Mouse (Mus musculus) heart, embryonic 13.5 days (tissue): ENCODE data around the gene Ift57. TPM values are rescaled to one million over a fixed set of nuclear protein-coding genes. Genes with fewer than 3 reads are reported as not detected.

ENCODE experiments used
- ATAC-seq: fragments of 200-750 bp; cut with Nextera tagmentation; 2 replicates; pipeline ENCODE4 v1.8.0; 2017; ENCODE audit warnings: moderate TSS enrichment; ENCODE audit not compliant: insufficient number of reproducible peaks, low FRiP score, low TSS enrichment; ENCODE audit errors: extremely low read depth
- H3K27ac ChIP-seq: fragments of 300-500 bp; sonication (generic); replicated peaks from 2 replicates; pipeline ENCODE4 v1.5.1; 2015; ENCODE audit warnings: moderate library complexity, mild to moderate bottlenecking, inconsistent platforms
- H3K27me3 ChIP-seq: fragments of 300-500 bp; sonication (generic); replicated peaks from 2 replicates; pipeline ENCODE4 v1.6.1; 2015; ENCODE audit warnings: mild to moderate bottlenecking, inconsistent platforms
- H3K36me3 ChIP-seq: fragments of 300-500 bp; sonication (generic); 2 replicates; pipeline ENCODE4 v1.6.1; 2015; ENCODE audit warnings: mild to moderate bottlenecking, inconsistent platforms
- H3K4me1 ChIP-seq: fragments of 300-500 bp; sonication (generic); 2 replicates; pipeline ENCODE4 v1.6.1; 2015; ENCODE audit warnings: inconsistent platforms
- H3K4me2 ChIP-seq: fragments of 300-500 bp; sonication (generic); 2 replicates; pipeline ENCODE4 v1.6.1; 2015; ENCODE audit warnings: inconsistent platforms, mild to moderate bottlenecking, moderate library complexity
- H3K4me3 ChIP-seq: fragments of 300-500 bp; sonication (generic); 2 replicates; pipeline ENCODE4 v1.5.1; 2015; ENCODE audit warnings: moderate library complexity, mild to moderate bottlenecking, inconsistent platforms
- H3K9ac ChIP-seq: fragments of 300-500 bp; sonication (generic); 2 replicates; pipeline ENCODE4 v1.6.1; 2015; ENCODE audit warnings: inconsistent platforms, mild to moderate bottlenecking, moderate library complexity
- H3K9me3 ChIP-seq: fragments of 300-500 bp; sonication (generic); 2 replicates; pipeline ENCODE4 v1.6.1; 2016; ENCODE audit warnings: inconsistent platforms
- WGBS: fragments of 180-500 bp; shearing (Covaris S2); methylation state at CpG from one replicate; pipeline ENCODE4 v1.1.7; 2015; ENCODE audit warnings: mixed read lengths; 5-methylcytosine and 5-hydroxymethylcytosine counted together
- polyA plus RNA-seq: library from polyadenylated mRNA; unstranded; fragments of >200 nt; fragmentation: Nextera tagmentation; extraction: Ambion mirVana; gene quantifications from 2 replicates; pipeline ENCODE4 v1.2.1, GENCODE M21; 2015

Ift57 gene
- polyA plus RNA-seq, 1 experiment from 2014 or later: 16.0 TPM

- WGBS: 74% methylated on average over 3 of the region's 3 CpGs
- no peaks in the 10 kb centered on the region for H3K4me1 ChIP-seq
- H3K9ac ChIP-seq: no peak overlapping the region
Observed at GRCm38 (mm10) chr16:49713302-49713701, 14.3 kb downstream of the Ift57 start.

DNA sequence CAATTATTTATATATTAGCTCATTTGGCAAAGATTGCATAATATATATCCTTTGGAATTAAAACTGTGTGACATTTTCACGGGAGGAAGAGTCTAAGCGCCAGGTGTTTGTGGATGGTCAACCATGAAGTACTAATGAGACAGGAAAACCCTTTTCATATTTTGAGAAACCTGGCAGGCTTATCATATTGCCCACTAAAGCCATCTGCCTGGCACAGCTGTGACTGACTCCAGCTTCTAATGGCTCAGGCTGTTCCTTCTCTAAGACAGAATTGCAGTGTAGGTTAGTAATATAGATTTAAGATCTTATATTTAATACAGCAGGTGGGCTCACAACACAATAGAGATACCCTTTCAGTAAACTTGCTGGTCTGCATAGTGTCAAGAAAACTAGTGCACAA is 21.6 kb downstream of the Ift57 start:
- Histone ChIP-seq H3K36me3 (no peaks in the 10 kb centered on the region), H3K27me3 (no peaks in the 10 kb centered on the region), H3K27ac (no peak overlapping the region), H3K4me3 (no peak overlapping the region), H3K4me2 (no peak overlapping the region), H3K4me1 (peaks cover 32% of the 10 kb centered on the region), H3K9ac (no peak overlapping the region), H3K9me3 (no peaks in the 10 kb centered on the region)
- WGBS: 81% methylated on average over 2 of the region's 2 CpGs
- no peak for ATAC-seq

More at GRCm38 (mm10) chr16:49713302-49713701, 14.3 kb downstream of the Ift57 start:
- ATAC-seq: no peak
- Histone ChIP-seq H3K9me3 (no peaks in the 10 kb centered on the region), H3K4me2 (no peak overlapping the region), H3K4me3 (no peak overlapping the region), H3K27ac (no peak overlapping the region), H3K27me3 (no peaks in the 10 kb centered on the region), H3K36me3 (peaks cover 17% of the 10 kb centered on the region)

GRCm38 (mm10) chr16:49721678-49722077 is 22.6 kb downstream of the Ift57 start:
- Histone ChIP-seq H3K9ac (no peak overlapping the region), H3K27ac (no peak overlapping the region), H3K36me3 (no peaks in the 10 kb centered on the region), H3K4me1 (peaks cover 34% of the 10 kb centered on the region), H3K9me3 (no peaks in the 10 kb centered on the region), H3K4me3 (no peak overlapping the region), H3K27me3 (no peaks in the 10 kb centered on the region), H3K4me2 (no peak overlapping the region)
- WGBS: 46% methylated on average over 5 of the region's 5 CpGs
- no peak for ATAC-seq

DNA sequence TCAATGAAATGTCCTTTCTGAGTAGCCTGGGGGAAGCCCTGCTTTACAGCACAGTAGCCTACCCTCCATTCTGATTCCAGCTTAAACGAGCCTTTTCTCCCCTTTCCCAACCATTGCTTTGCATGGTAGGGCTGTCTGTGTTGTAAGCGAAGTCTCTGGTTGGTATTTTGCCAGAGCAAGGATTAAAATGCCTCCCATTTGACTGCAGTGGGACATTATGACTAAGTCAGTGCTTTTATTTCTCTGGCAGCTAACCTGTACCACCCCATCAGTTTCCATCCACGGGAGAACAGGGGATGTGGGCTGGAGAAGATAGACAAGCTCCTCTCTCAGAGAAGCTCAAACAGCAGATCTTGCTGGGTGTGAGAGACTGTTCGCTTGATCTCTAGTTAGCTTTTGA is 24.2 kb downstream of the Ift57 start:
- no peaks in the 10 kb centered on the region for H3K9me3 ChIP-seq
- WGBS: 59% methylated on average over 4 of the region's 4 CpGs

DNA sequence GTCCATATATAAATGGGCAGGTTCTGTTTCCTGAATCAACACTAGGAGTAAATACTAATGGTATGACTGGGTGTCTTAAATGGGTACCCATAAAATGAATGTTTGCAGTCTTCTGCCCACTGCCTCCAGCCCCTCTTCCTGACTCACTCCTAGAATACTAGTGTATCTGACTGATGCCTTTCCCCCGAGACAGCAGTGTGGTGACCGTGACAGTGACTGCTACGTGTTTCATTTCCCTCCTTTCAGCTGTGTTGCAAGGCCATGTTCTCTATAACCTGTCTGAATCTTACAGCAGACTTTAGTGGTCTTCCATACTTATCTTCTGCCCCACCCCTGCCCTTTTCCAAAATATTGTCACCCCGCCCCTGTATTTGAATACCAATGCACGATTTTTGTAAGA is 25.2 kb downstream of the Ift57 start:
- WGBS: 72% methylated on average over 5 of the region's 5 CpGs
- Histone ChIP-seq H3K9ac (no peak overlapping the region), H3K27me3 (no peaks in the 10 kb centered on the region), H3K9me3 (no peaks in the 10 kb centered on the region), H3K4me2 (no peak overlapping the region), H3K27ac (no peak overlapping the region), H3K4me3 (no peak overlapping the region), H3K36me3 (no peaks in the 10 kb centered on the region), H3K4me1 (peaks cover 34% of the 10 kb centered on the region)
- no peak for ATAC-seq

More for the DNA sequence above, 24.2 kb downstream of the Ift57 start:
- Histone ChIP-seq H3K36me3 (no peaks in the 10 kb centered on the region), H3K27me3 (no peaks in the 10 kb centered on the region), H3K4me1 (peaks cover 34% of the 10 kb centered on the region), H3K4me2 (no peak overlapping the region), H3K9ac (no peak overlapping the region), H3K4me3 (no peak overlapping the region), H3K27ac (no peak overlapping the region)
- no peak for ATAC-seq

DNA sequence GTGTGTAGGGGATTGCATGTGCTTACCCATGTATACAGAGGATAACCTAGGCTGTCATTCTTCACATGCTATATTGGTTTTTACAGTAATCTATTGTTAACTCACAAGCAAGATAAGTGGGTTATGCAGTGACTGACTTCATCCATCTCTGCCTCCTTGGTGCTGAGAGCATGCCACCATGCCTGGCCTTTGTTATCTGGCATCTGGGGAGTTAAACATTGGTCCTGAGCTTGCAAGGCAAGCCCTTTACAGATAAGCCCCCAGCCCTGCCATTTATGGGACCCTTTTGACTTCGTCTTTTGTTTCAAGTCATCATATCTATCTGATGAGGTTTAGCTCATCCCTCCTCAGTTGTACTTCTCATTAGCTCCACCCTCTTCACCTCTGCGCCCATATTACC is 25.9 kb downstream of the Ift57 start:
- H3K4me2 ChIP-seq: no peak overlapping the region
- H3K9me3 ChIP-seq: no peaks in the 10 kb centered on the region
- no peak overlapping the region for H3K27ac ChIP-seq
- H3K27me3 ChIP-seq: no peaks in the 10 kb centered on the region
- peaks cover 34% of the 10 kb centered on the region for H3K4me1 ChIP-seq
- no peak overlapping the region for H3K9ac ChIP-seq
- H3K36me3 ChIP-seq: no peaks in the 10 kb centered on the region
- no peak overlapping the region for H3K4me3 ChIP-seq
- no peak for ATAC-seq
- 34% methylated on average over 2 of the region's 2 CpGs for WGBS

DNA sequence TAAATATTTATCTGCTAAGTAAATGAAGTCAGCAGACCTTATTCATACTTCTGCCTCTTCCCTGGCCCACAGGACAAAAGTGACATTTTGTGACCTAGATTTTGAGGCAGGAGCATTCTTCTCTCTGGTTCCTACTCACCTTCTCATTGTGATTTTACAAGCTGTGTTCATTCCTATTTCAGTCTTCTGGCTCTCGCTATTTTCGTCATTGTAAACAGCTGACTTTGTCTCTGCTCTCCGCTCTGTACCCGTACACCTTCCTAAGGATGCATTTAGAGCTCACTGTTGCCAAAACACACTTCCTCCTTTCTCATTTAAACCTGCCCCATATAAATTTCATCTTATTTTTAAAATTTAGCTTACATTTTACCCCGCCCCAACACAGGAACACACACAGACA is 26.4 kb downstream of the Ift57 start:
- ATAC-seq: no peak
- no peak overlapping the region for H3K9ac ChIP-seq
- H3K36me3 ChIP-seq: no peaks in the 10 kb centered on the region
- H3K4me1 ChIP-seq: peaks cover 34% of the 10 kb centered on the region
- H3K9me3 ChIP-seq: no peaks in the 10 kb centered on the region
- H3K4me3 ChIP-seq: no peak overlapping the region
- H3K4me2 ChIP-seq: no peak overlapping the region
- H3K27ac ChIP-seq: no peak overlapping the region
- 52% methylated on average over 5 of the region's 5 CpGs for WGBS
- H3K27me3 ChIP-seq: no peaks in the 10 kb centered on the region

GRCm38 (mm10) chr16:49726216-49726615 is 27.2 kb downstream of the Ift57 start:
- Histone ChIP-seq H3K4me2 (no peak overlapping the region), H3K27me3 (no peaks in the 10 kb centered on the region), H3K4me3 (no peak overlapping the region), H3K36me3 (no peaks in the 10 kb centered on the region), H3K9ac (no peak overlapping the region), H3K27ac (no peak overlapping the region), H3K9me3 (no peaks in the 10 kb centered on the region), H3K4me1 (peaks cover 34% of the 10 kb centered on the region)
- no peak for ATAC-seq
- 75% methylated on average over 3 of the region's 3 CpGs for WGBS

- Histone ChIP-seq H3K9me3 (no peaks in the 10 kb centered on the region), H3K9ac (no peak overlapping the region), H3K36me3 (no peaks in the 10 kb centered on the region), H3K4me1 (peaks cover 34% of the 10 kb centered on the region), H3K27me3 (no peaks in the 10 kb centered on the region), H3K27ac (no peak overlapping the region), H3K4me2 (no peak overlapping the region), H3K4me3 (no peak overlapping the region)
- WGBS: 57% methylated on average over 2 of the region's 2 CpGs
- ATAC-seq: no peak
Observed at GRCm38 (mm10) chr16:49726761-49727160, 27.7 kb downstream of the Ift57 start.

DNA sequence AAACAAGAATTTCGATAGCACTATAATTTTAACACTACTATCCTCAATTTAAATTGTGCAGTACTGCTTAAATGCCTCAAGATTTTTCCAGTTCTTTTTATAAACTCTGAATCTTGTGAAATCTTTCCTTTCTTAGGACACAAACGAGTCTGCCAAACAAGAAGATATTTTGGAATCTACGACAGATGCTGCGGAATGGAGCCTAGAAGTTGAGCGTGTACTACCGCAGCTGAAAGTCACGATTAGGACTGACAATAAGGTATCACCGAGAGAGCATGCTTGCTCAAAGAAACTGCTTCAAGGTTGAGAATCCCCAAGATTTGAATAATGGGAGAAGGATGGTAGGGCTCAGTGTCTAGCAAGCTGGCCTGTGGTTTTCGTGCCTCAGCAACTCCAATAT is 37.5 kb downstream of the Ift57 start:
- no peak for ATAC-seq
- no peaks in the 10 kb centered on the region for H3K4me1 ChIP-seq
- no peaks in the 10 kb centered on the region for H3K27me3 ChIP-seq

GRCm38 (mm10) chr16:49747360-49747759 is 48.3 kb downstream of the Ift57 start:
- Histone ChIP-seq H3K4me3 (no peak overlapping the region), H3K9ac (no peak overlapping the region), H3K4me2 (no peak overlapping the region), H3K36me3 (no peaks in the 10 kb centered on the region), H3K4me1 (peaks cover 3% of the 10 kb centered on the region; the same call in 1 of the 2 replicates), H3K27ac (no peak overlapping the region), H3K27me3 (no peaks in the 10 kb centered on the region), H3K9me3 (no peaks in the 10 kb centered on the region)
- no peak for ATAC-seq
- WGBS: 88% methylated on average over 2 of the region's 2 CpGs

More for the DNA sequence above, 37.5 kb downstream of the Ift57 start:
- 85% methylated on average over 9 of the region's 9 CpGs for WGBS
- no peaks in the 10 kb centered on the region for H3K9me3 ChIP-seq
- no peak overlapping the region for H3K9ac ChIP-seq
- H3K4me2 ChIP-seq: no peak overlapping the region
- no peak overlapping the region for H3K4me3 ChIP-seq
- no peaks in the 10 kb centered on the region for H3K36me3 ChIP-seq
- no peak overlapping the region for H3K27ac ChIP-seq

GRCm38 (mm10) chr16:49752906-49753305 is 53.9 kb downstream of the Ift57 start:
- H3K27ac ChIP-seq: no peak overlapping the region
- 70% methylated on average over 1 of the region's 1 CpGs for WGBS

More at GRCm38 (mm10) chr16:49752906-49753305, 53.9 kb downstream of the Ift57 start:
- Histone ChIP-seq H3K9ac (no peak overlapping the region), H3K27me3 (no peaks in the 10 kb centered on the region), H3K4me1 (peaks cover 3% of the 10 kb centered on the region; the same call in 1 of the 2 replicates), H3K9me3 (no peaks in the 10 kb centered on the region), H3K36me3 (no peaks in the 10 kb centered on the region), H3K4me2 (no peak overlapping the region), H3K4me3 (no peak overlapping the region)
- ATAC-seq: no peak
